Mouse (Mus musculus): ENCODE results near the gene Aldh2.

- TF ChIP-seq USF1 (IDR thresholded peaks at IDR 0.05; ENCODE audit: low read depth, low read length) (peak; percentile 91), KAT2A (conservative IDR thresholded peaks at IDR 0.05; ENCODE audit: low read depth, low read length) (no peak), POLR2A (IDR thresholded peaks at IDR 0.05; ENCODE audit: control insufficient read depth in 1 of 2, insufficient read depth in 1 of 2, low read depth in 1 of 2, low read length in 2 of 2, poor library complexity in 1 of 2) (no peak), CTCF (IDR thresholded peaks at IDR 0.05 in 2 of 3, conservative IDR thresholded peaks at IDR 0.05 in 1 of 3; ENCODE audit: control insufficient read depth in 1 of 3, insufficient read depth in 1 of 3, low read depth in 2 of 3, low read length in 3 of 3, poor library complexity in 1 of 3, severe bottlenecking in 1 of 3) (no peak), TCF12 (IDR thresholded peaks at IDR 0.05; ENCODE audit: low read depth, low read length) (no peak), ZNF384 (IDR thresholded peaks at IDR 0.05; ENCODE audit: low read depth, low read length) (no peak)
These were observed 3.7 kb upstream of the Aldh2 start for GRCm38 (mm10) chr5:121597332-121597731.

Data from MEL (cell line).